Mouse (Mus musculus) megakaryocyte-erythroid progenitor cell, adult 5-6 weeks (primary cell): ENCODE results near the gene Tmem217. TPM values are rescaled to one million over a fixed set of nuclear protein-coding genes. Genes with fewer than 3 reads are reported as not detected.

Experiments used
- ATAC-seq: replicated peaks from 2 replicates; pipeline ENCODE4 v1.8.0; 2016; ENCODE audit warnings: mild to moderate bottlenecking, inconsistent platforms; ENCODE audit not compliant: severe bottlenecking, poor library complexity, low FRiP score, low TSS enrichment
- total RNA-seq, 2 experiments: library from RNA; stranded (forward) in 1 of 2; stranded (reverse) in 1 of 2; fragments of 200-1000, 215-1000 nt in 1 of 2; fragments of >200 nt in 1 of 2; fragmentation: Nextera tagmentation in 1 of 2; gene quantifications; 2 replicates each; pipeline ENCODE4 v1.2.3; 2014 to 2017

The Tmem217 gene
- total RNA-seq, 2 experiments from 2014 or later, result not detected

DNA sequence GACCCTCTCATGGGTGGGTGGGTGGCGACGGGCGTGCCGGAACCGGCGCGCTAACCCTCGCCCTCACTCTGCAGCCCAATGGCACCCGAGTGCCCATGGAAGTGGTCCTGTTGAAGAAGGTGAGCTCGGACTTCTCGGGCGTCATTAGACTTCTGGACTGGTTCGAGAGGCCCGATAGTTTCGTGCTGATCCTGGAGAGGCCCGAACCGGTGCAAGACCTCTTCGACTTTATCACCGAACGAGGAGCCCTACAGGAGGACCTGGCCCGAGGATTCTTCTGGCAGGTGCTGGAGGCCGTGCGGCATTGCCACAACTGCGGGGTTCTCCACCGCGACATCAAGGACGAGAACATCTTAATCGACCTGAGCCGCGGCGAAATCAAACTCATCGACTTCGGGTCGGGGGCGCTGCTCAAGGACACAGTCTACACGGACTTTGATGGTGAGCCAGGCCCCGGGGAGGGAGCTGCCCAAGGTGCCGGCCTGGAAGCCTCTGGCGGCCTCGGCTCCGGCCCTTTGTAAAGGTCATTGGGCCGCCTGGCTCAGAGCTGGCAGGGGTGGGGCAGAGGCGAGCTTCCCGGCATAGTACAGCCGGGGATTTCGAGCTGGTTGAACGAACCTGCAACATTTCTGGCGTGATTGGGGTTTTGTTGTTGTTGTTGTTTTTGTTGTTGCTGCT is 60.5 kb downstream of the Tmem217 start:
- no peak for ATAC-seq

DNA sequence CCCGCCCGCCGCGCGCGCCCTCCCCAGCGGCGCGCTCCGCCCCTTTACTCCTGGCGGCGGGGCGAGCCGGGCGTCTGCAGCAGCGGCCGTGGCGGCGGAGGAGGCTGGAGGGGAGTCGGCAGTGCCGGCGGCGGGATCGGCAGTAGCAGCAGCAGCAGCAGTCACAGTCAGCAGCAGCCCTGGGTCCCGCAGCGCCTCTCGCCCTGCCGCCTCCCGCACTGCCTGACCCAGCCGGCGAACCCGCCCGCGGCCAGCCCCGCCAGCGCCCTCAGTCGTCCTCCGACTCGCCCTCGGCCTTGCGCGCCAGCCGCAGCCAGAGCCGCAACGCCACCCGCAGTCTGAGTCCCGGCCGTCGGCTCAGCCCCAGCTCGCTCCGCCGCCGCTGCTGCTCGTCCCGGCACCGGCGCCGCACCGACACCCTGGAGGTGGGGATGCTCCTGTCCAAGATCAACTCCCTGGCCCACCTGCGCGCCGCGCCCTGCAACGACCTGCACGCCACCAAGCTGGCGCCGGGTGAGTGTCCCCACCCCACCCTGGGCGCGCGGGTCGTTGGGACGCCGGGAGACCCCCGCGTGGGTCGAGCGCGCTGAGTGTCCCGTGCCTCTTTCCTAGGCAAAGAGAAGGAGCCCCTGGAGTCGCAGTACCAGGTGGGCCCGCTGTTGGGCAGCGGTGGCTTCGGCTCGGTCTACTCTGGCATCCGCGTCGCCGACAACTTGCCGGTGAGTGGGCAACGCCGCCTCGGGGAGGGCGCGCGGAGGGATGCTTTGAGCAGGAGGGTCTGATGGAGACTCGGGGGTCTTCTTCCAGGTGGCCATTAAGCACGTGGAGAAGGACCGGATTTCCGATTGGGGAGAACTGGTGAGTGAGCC is 61.2 kb downstream of the Tmem217 start, which contains the start of gene Pim1:
TSS of gene Pim1 (plus strand) at position 41 of the 869 bp plus-strand sequence.
- peak; percentile 20; the same call in 1 of the 2 replicates for ATAC-seq

- peak; percentile 82 for ATAC-seq
Measured at GRCm38 (mm10) chr17:29489971-29490712, 62.0 kb downstream of the Tmem217 start.

DNA sequence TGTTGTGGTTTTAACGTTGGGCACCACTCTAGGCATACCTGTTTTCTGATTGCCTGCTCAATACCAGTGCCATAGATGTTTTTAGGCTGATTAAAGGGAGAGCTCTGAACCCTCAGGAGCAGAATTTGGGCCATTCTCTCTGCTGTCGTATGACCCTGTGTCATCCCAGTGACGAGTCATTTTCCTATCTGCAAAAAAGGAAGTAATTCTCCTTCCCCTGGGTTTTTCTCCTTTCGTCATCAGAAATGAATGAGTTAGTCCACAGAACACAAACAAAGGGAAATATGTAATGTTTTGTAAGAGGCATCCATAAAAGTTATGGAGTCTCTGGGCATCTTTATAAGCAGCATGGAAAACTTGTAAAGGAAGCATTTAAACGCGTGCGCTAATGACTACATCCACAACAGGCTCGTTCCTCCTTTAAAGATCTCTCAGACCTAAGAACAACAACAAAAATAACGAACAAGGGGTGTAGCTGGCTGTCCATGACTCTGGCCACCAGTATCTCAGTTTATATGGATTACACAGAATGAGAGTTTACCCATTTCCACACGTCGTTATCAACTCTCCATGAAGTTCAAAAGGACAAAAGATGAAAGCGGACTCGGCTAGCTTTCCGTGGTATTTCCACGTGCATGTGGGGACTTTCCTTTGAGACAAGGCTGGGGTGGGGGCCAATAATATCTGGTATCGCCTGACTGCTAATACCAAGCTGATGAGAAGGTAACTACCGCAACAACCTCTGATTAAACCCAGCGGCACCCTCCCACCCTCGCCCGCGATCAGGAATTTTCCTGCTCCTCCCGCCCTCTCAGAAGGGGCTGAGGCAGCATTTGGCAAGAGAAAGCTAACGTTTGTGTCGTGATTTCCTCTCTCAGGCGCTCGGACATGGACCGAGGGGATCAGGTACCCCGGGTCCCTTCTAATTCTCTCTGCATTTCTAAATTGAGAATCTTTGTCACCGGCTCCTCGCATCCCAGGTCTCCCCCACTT is 62.9 kb downstream of the Tmem217 start:
- no peak for ATAC-seq

DNA sequence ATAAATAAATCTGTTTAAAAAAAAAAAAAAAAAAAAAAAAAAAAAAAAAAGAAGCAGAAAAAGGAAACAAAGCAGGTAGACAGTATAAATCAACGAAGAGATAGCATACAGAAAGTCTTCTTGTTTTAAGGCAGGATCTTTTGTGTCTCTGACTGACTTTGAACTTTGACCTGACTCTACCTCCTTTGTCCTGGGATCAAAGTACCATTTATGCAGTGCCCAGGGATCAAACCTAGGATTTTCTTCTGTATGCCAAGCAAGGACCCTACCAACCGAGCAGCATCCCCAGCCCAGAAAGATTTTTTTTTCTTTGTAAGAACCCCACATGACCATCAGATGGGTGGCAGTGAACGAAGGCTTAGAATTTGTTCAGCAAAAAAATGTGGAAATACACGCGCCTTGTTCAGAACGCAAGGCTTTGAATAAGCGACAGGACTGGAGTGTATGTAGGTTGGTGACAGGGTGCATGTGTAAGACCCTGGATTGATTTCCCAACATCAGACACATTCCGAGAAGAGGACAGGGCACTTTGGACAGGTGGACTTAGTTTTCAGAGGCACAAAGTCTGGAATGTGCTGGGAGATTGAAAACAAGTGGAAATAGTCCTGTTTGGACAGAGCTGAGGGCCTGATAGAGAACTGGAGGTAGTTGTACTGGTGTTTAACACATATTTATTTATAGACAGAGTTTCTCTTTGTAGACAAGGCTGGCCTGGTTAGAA is 63.8 kb downstream of the Tmem217 start:
- no peak for ATAC-seq

DNA sequence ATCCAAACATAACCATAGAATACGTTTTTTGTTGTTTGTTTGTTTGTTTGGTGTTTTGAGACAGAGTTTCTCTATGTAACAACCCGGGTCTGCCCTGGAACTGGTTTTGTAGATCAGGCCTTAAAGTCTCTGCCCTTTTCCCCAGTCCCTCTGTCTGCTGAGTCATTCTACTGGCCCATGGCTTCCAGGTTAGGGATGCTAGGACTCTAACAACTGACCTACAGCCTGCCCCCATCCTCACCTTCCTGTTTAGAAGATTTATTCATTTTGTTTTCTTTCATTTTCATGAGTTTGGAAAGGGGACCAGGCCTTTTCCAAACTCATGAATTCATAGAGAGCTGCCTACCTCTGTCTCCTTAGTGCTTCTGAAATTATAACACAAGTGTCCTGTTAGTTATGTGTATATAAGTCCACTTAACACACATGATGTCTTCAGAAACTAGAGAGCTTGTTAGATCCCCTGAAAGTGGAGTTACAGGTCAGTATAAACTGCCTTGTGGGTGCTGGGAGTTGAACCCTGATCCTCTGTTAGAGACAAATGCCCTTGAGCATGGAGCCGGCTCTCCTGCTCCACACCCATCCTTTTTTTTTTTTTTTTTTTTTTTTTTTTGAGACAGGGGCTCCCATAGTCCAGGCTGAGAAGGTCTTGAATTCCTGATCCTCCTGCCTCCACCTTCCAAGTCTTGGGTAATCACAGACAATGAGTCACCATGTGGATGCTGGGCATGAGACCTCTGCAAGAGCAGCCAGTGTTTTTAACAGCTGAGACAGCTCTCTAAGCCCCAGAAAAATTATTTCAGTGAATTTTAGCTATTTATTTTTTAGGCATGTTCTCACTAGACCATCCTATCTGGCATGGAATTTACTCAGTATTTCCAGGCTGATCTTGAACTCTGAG is 66.6 kb downstream of the Tmem217 start:
- no peak for ATAC-seq

- no peak for ATAC-seq
Measured at GRCm38 (mm10) chr17:29484431-29484830, 67.8 kb downstream of the Tmem217 start.

DNA sequence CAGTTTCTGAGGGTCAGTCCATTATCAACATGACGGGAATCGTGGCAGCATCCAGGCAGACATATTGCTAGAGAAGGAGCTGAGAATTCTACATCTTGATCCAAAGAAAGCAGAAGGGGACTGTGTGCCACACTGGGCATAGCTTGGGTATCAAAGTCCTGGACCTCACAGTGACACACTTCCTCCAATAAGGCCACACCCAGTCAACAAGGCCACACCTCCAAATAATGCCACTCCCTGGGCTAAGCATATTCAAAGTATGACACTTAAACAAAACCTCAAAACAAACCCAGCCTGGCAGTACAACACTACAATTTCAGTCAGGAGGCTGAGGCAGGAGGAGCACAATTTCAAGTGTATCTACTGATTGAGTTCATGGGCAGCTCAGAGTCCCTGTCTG is 68.9 kb downstream of the Tmem217 start:
- ATAC-seq, result no peak

DNA sequence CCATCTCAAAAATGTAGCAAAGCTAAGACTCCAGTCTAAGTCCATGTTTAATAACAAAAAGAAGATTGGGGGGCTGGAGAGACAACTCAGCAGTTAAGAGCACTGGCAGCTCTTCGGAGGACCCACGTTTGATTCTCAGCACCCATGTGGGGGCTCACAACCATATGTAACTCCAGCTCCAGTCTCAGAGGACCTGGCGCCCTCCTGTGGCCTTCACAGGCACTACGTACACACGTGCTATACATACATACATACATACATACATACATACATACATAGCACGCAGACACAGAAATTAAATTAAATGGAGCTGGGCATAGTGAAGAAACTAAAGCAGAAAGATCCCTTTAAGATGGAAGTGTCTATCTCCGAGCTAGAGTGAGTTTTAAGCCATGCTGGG is 69.6 kb downstream of the Tmem217 start:
- no peak for ATAC-seq

- ATAC-seq, result no peak
Measured at GRCm38 (mm10) chr17:29480256-29480655, 71.9 kb downstream of the Tmem217 start.

- no peak for ATAC-seq
Measured at GRCm38 (mm10) chr17:29478271-29478670, 73.9 kb downstream of the Tmem217 start.

GRCm38 (mm10) chr17:29477357-29477756 is 74.8 kb downstream of the Tmem217 start:
- ATAC-seq, result no peak

DNA sequence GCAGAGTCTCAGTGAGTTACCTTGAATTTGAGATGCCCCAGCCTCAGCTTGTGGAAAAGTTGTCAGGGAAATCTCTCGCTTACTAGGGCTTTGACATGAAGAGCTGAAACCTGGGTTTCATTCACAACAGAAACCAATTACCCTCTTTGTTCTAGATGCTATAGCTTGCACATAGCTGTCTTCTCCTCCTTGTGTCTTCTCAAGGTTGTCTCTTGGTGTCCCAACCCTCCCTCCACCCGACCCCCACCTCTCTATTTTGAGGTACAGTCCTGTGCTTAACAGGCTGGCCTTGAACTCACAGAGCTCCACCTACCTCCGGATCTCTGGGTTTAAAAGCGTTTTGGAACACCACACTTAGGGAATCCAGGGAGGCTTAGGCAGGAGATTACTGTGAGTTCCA is 75.7 kb downstream of the Tmem217 start:
- ATAC-seq, result no peak

Other genes starting within 250 kb of the Tmem217 start
- 0.32 TPM in 1 of 2 replicates, not detected in the other for gene Pi16, start 234.7 kb downstream of the Tmem217 start, total RNA-seq (2014; fragmentation: Nextera tagmentation)
- not detected in 2 replicates for gene Pi16, start 234.7 kb downstream of the Tmem217 start, total RNA-seq (2017)
- 86.6 and 105 TPM in 2 replicates for gene Mtch1, start 204.5 kb downstream of the Tmem217 start, total RNA-seq (2014; fragmentation: Nextera tagmentation)
- 31.9 and 32.4 TPM in 2 replicates for gene Mtch1, start 204.5 kb downstream of the Tmem217 start, total RNA-seq (2017)
- gene Fgd2, start 191.5 kb downstream of the Tmem217 start, total RNA-seq (2014; fragmentation: Nextera tagmentation), result 3.1 and 3.4 TPM in 2 replicates
- 2.7 and 6.0 TPM in 2 replicates for gene Fgd2, start 191.5 kb downstream of the Tmem217 start, total RNA-seq (2017)
- gene Pim1, start 61.6 kb downstream of the Tmem217 start, total RNA-seq (2014; fragmentation: Nextera tagmentation), result 33.2 and 48.8 TPM in 2 replicates
- gene Pim1, start 61.6 kb downstream of the Tmem217 start, total RNA-seq (2017), result 96.9 and 106 TPM in 2 replicates
- gene Gm17657, start 2.7 kb downstream of the Tmem217 start, total RNA-seq (2014; fragmentation: Nextera tagmentation), result not detected in 2 replicates
- not detected in 2 replicates for gene Gm17657, start 2.7 kb downstream of the Tmem217 start, total RNA-seq (2017)
- gene Tbc1d22b, start 2.6 kb downstream of the Tmem217 start, total RNA-seq (2014; fragmentation: Nextera tagmentation), result 15.0 TPM in 2 replicates
- 3.7 and 4.6 TPM in 2 replicates for gene Tbc1d22b, start 2.6 kb downstream of the Tmem217 start, total RNA-seq (2017)
- gene Rnf8, start 62.4 kb upstream of the Tmem217 start, total RNA-seq (2014; fragmentation: Nextera tagmentation), result 61.3 and 82.3 TPM in 2 replicates
- 76.0 and 122 TPM in 2 replicates for gene Rnf8, start 62.4 kb upstream of the Tmem217 start, total RNA-seq (2017)
- 5.9 and 8.2 TPM in 2 replicates for gene Gm28043, start 62.5 kb upstream of the Tmem217 start, total RNA-seq (2014; fragmentation: Nextera tagmentation)
- 4.0 and 8.2 TPM in 2 replicates for gene Gm28043, start 62.5 kb upstream of the Tmem217 start, total RNA-seq (2017)
- gene Cmtr1, start 108.2 kb upstream of the Tmem217 start, total RNA-seq (2014; fragmentation: Nextera tagmentation), result 44.7 and 73.5 TPM in 2 replicates
- gene Cmtr1, start 108.2 kb upstream of the Tmem217 start, total RNA-seq (2017), result 135 and 166 TPM in 2 replicates
- 20.4 and 22.0 TPM in 2 replicates for gene Ccdc167, start 164.7 kb upstream of the Tmem217 start, total RNA-seq (2014; fragmentation: Nextera tagmentation)
- 6.0 and 16.3 TPM in 2 replicates for gene Ccdc167, start 164.7 kb upstream of the Tmem217 start, total RNA-seq (2017)